Mouse (Mus musculus) embryonic facial prominence, embryonic 11.5 days (tissue): ENCODE data around the gene Hspa1b. TPM values are rescaled to one million over a fixed set of nuclear protein-coding genes. Genes with fewer than 3 reads are reported as not detected.
"Not testable (repeated sequence)": the region's sequence is repeated elsewhere in the genome, so short reads cannot be mapped to it uniquely, and the experiment has no call there.

Source experiments
- ATAC-seq: fragments of 200-750 bp; cut with Nextera tagmentation; replicated peaks from 2 replicates; pipeline ENCODE4 v1.8.0; 2017; ENCODE audit warnings: low read depth; ENCODE audit not compliant: insufficient number of reproducible peaks, low FRiP score, low TSS enrichment
- DNase-seq: peaks from one replicate; pipeline ENCODE4 v3.0.0-alpha.2; 2015; ENCODE audit warnings: low spot score
- H3K27ac ChIP-seq: fragments of 300-500 bp; sonication (generic); replicated peaks from 2 replicates; pipeline ENCODE4 v1.5.1; 2014; ENCODE audit warnings: mild to moderate bottlenecking, low read depth, low read length, control low read depth
- H3K27me3 ChIP-seq: fragments of 300-500 bp; sonication (generic); 2 replicates; pipeline ENCODE4 v1.6.1; 2014; ENCODE audit warnings: mild to moderate bottlenecking, low read length, moderate library complexity, mixed read lengths; ENCODE audit not compliant: control insufficient read depth, insufficient read depth
- H3K36me3 ChIP-seq: fragments of 300-500 bp; sonication (generic); replicated peaks from 2 replicates; pipeline ENCODE4 v1.6.1; 2014; ENCODE audit warnings: low read depth, mild to moderate bottlenecking, low read length, moderate library complexity, mixed read lengths; ENCODE audit not compliant: control insufficient read depth, insufficient read depth
- H3K4me1 ChIP-seq: fragments of 300-500 bp; sonication (generic); 2 replicates; pipeline ENCODE4 v1.6.1; 2014; ENCODE audit warnings: low read length, mixed read lengths; ENCODE audit not compliant: control insufficient read depth, insufficient read depth
- H3K4me2 ChIP-seq: fragments of 300-500 bp; sonication (generic); 2 replicates; pipeline ENCODE4 v1.6.1; 2014; ENCODE audit warnings: low read depth, mild to moderate bottlenecking, control low read depth, low read length, moderate library complexity
- H3K4me3 ChIP-seq: fragments of 300-500 bp; sonication (generic); 2 replicates; pipeline ENCODE4 v1.5.1; 2014; ENCODE audit warnings: low read depth, low read length, control low read depth
- H3K9ac ChIP-seq: fragments of 300-500 bp; sonication (generic); replicated peaks from 2 replicates; pipeline ENCODE4 v1.6.1; 2014; ENCODE audit warnings: mild to moderate bottlenecking, control low read depth, low read length
- H3K9me3 ChIP-seq: fragments of 300-500 bp; sonication (generic); replicated peaks from 2 replicates; pipeline ENCODE4 v1.6.1; 2016; ENCODE audit warnings: mild to moderate bottlenecking, low read length, inconsistent platforms, mixed read lengths; ENCODE audit not compliant: control insufficient read depth
- WGBS: fragments of 180-500 bp; shearing (Covaris S2); extraction: QIAGEN DNeasy Blood & Tissue Kit; methylation state at CpG from one replicate; pipeline ENCODE4 v1.1.7; 2014; 5-methylcytosine and 5-hydroxymethylcytosine counted together
- polyA plus RNA-seq: library from polyadenylated mRNA; unstranded; fragments of >200 nt; fragmentation: Nextera tagmentation; extraction: Ambion mirVana; gene quantifications from 2 replicates; pipeline ENCODE4 v1.2.1, GENCODE M21; 2014

The Hspa1b gene
- polyA plus RNA-seq, 1 experiment from 2014 or later: 0.21 TPM

DNA sequence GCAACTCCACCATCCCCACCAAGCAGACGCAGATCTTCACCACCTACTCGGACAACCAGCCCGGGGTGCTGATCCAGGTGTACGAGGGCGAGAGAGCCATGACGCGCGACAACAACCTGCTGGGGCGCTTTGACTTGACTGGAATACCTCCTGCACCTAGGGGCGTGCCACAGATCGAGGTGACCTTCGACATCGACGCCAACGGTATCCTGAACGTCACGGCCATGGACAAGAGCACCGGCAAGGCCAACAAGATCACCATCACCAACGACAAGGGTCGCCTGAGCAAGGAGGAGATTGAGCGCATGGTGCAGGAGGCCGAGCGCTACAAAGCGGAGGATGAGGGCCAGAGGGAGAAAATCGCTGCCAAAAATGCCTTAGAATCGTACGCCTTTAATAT lies 19.2 kb upstream of the Hspa1b start:
- H3K9me3 ChIP-seq: no peaks in the 10 kb centered on the region
- H3K27ac ChIP-seq: no peak overlapping the region
- no peak overlapping the region for H3K4me2 ChIP-seq
- ATAC-seq (no peak), DNase-seq (no peak)
- 87% methylated on average over 27 of the region's 27 CpGs for WGBS
- no peak overlapping the region for H3K4me3 ChIP-seq
- no peaks in the 10 kb centered on the region for H3K27me3 ChIP-seq
- H3K9ac ChIP-seq: no peak overlapping the region
- H3K36me3 ChIP-seq: no peaks in the 10 kb centered on the region
- H3K4me1 ChIP-seq: 0 out of 2 replicates have a peak, but pooled peaks cover 3% of the 10 kb centered on the region

DNA sequence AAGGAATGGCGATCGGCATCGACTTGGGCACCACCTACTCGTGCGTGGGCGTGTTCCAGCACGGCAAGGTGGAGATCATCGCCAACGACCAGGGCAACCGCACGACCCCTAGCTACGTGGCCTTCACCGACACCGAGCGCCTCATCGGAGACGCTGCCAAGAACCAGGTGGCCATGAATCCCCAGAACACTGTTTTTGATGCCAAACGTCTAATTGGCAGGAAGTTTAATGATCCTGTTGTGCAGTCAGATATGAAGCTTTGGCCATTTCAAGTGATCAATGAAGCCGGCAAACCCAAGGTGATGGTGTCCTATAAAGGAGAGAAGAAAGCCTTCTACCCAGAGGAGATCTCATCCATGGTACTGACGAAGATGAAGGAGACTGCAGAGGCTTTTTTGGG lies 18.0 kb upstream of the Hspa1b start:
- Histone ChIP-seq H3K4me3 (no peak overlapping the region), H3K27ac (no peak overlapping the region), H3K4me2 (no peak overlapping the region), H3K36me3 (no peaks in the 10 kb centered on the region), H3K9me3 (no peaks in the 10 kb centered on the region), H3K27me3 (no peaks in the 10 kb centered on the region), H3K9ac (no peak overlapping the region), H3K4me1 (peaks cover 5% of the 10 kb centered on the region; the same call in 1 of the 2 replicates)
- 95% methylated on average over 20 of the region's 20 CpGs for WGBS
- ATAC-seq (no peak), DNase-seq (no peak)

DNA sequence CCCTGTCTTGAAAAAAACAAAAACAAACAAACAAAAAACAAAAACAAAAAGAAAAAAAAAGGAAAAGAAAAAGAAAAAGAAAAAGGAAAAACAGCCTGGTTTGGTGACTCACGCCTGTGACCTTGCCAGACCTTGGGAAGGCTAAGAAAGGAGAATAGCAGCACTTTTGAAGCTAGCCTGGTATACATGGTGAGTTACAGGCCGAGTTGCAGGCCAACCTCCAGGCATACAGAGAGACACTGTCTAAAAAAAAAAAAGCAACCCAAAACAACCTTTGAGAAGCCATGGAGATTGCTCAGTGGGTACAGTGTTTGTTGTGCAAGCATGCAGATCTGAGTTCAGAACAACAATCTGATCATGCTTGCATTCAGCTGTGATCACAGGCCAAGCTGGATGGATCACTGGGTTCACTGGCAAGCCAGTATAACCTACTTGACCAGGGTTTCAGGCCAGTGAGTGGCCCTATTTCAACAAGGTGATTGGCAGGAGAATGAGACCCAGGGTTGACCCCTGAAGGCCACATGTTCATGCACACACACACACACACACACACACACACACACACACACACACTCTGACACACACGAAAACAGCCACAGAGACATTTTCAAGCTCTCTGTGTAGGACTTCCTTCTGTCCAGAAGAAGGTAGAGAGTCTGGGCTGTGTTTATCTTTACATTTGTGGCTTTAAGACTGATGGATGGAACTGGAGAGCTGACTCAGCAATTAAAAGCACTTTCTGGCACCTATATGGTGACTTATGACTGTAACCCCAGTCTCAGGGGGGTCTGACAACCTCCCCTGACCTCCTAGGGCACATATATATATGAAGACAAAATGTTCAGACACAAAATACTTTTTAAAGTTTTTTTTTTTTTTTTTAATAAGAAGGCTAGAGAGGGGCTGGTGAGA lies 16.8 kb upstream of the Hspa1b start:
- no peaks in the 10 kb centered on the region for H3K36me3 ChIP-seq
- no peak overlapping the region for H3K4me3 ChIP-seq
- H3K9ac ChIP-seq: no peak overlapping the region
- H3K27ac ChIP-seq: no peak overlapping the region
- ATAC-seq (no peak), DNase-seq (no peak)
- H3K27me3 ChIP-seq: no peaks in the 10 kb centered on the region
- H3K4me1 ChIP-seq: peaks cover 3% of the 10 kb centered on the region; the same call in 1 of the 2 replicates
- WGBS: 68% methylated on average over 3 of the region's 3 CpGs
- no peak overlapping the region for H3K4me2 ChIP-seq
- H3K9me3 ChIP-seq: no peaks in the 10 kb centered on the region

DNA sequence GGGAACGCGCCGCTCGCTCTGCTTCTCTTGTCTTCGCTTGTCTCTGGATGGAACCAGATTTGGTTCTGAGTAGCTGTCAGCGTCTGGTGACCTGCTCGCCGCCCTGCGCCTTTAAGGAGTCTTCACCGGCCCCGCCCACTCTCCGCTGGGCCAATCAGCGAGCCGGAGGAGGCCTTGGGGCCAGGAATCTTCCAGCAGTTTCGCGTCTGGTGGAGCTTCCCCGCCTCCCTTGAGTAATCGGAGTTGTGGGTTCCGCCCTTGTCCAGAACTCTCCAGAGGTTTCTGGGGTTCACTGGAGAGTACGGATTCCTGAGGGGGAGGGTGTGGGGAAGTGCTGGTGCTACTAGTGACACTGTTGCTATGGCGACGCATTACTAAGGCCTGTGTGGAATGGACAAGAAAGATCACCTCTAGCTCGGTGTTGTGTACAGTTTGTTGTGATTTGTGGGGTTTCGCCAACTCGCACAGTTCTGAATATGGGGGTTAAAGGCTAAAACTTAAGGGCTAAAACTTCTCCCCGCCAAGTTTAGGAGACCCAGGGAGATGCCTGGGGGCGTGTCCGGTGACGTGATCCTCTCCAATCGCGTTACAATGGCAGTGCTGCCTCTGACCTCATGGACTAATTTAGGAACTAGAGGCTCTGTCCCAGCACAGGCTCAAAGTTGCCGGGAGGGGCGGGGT lies 13.2 kb upstream of the Hspa1b start, which contains the start of the genes Hspa1a and Hspa1l:
Hspa1a (minus strand) TSS at position 88 of the 681 bp plus-strand sequence.
Hspa1l (plus strand) TSS at position 635 of the 681 bp plus-strand sequence.
- not testable (repeated sequence) for H3K36me3 ChIP-seq, H3K9me3 ChIP-seq, H3K4me1 ChIP-seq, H3K27ac ChIP-seq
- Histone ChIP-seq H3K9ac (peak within 1 kb of the TSS; percentile 41), H3K4me3 (peak within 1 kb of the TSS; percentile 39), H3K4me2 (peak within 1 kb of the TSS; percentile 76), H3K27me3 (peaks cover 18% of the 10 kb centered on the region)
- DNase-seq (peak; percentile 78), ATAC-seq (peak; percentile 88)
- WGBS: under 1% methylated on average over 31 of the region's 33 CpGs

- peak; percentile 27 for ATAC-seq
- H3K4me3 ChIP-seq: peak overlapping the region; percentile 39
- peak overlapping the region; percentile 41 for H3K4me2 ChIP-seq
- WGBS: 1% methylated on average over 21 of the region's 43 CpGs
- H3K36me3 ChIP-seq, H3K27ac ChIP-seq, H3K9me3 ChIP-seq, DNase-seq, H3K4me1 ChIP-seq, H3K9ac ChIP-seq: not testable (repeated sequence)
- peaks cover 18% of the 10 kb centered on the region for H3K27me3 ChIP-seq
Observed at GRCm38 (mm10) chr17:34971694-34972068, 12.6 kb upstream of the Hspa1b start.

DNA sequence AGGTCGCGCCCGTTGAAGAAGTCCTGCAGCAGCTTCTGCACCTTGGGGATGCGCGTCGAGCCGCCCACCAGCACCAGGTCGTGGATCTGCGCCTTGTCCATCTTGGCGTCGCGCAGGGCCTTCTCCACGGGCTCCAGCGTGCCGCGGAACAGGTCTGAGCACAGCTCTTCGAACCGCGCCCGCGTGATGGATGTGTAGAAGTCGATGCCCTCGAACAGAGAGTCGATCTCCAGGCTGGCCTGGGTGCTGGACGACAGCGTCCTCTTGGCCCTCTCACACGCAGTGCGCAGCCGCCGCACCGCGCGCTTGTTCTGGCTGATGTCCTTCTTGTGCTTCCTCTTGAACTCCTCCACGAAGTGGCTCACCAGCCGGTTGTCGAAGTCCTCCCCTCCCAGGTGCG lies 11.8 kb upstream of the Hspa1b start:
- DNase-seq, H3K27ac ChIP-seq, H3K9me3 ChIP-seq, H3K36me3 ChIP-seq, ATAC-seq, H3K4me2 ChIP-seq, H3K9ac ChIP-seq, H3K4me1 ChIP-seq, H3K4me3 ChIP-seq: not testable (repeated sequence)
- WGBS: 47% methylated on average over 23 of the region's 37 CpGs
- peaks cover 18% of the 10 kb centered on the region for H3K27me3 ChIP-seq

DNA sequence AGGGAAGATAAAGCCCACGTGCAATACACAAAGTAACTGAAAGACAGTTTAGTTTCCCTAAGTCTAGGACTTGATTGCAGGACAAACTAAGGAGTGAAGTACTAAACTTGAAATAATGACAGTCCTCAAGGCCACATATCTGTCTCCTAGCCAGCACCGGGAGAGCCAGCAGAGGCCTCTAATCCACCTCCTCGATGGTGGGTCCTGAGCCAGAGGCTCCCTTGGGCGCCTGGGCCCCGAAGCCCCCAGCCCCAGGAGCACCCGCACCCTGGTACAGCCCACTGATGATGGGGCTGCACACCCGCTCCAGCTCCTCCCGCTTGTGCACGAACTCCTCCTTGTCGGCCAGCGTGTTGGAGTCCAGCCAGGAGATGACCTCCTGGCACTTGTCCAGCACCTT lies 10.8 kb upstream of the Hspa1b start, which contains the start of gene Gm20481:
Gm20481 (plus strand) TSS at position 91 of the 400 bp plus-strand sequence.
- ATAC-seq, H3K4me3 ChIP-seq, H3K9ac ChIP-seq, H3K9me3 ChIP-seq, H3K4me1 ChIP-seq, DNase-seq, H3K36me3 ChIP-seq, H3K27ac ChIP-seq, H3K4me2 ChIP-seq: not testable (repeated sequence)
- H3K27me3 ChIP-seq: peaks cover 18% of the 10 kb centered on the region
- WGBS: 62% methylated on average over 6 of the region's 11 CpGs

DNA sequence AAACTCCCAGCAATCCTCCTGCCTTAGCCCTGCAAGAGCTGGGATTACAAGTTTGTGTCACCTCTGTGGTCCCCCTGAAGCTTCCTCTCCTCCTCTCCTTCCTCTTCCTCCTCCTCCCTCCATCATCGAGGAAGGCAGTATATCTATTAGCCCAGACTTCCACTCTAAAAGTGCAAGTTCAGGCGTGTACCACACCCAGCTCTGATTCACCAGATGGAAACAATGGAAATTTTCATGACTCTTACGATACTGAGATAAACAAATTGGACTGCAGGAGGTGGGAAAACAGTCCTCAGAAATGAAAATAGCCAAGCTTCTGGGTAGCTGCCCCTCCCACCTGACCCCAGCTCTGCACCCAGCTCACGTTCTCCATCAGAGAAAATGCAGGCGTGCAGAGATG lies 6.6 kb upstream of the Hspa1b start:
- peaks cover 18% of the 10 kb centered on the region for H3K27me3 ChIP-seq
- no peak overlapping the region for H3K27ac ChIP-seq
- H3K4me2 ChIP-seq: no peak overlapping the region
- ATAC-seq: no peak
- no peak for DNase-seq
- H3K9me3 ChIP-seq: no peaks in the 10 kb centered on the region
- 71% methylated on average over 5 of the region's 5 CpGs for WGBS
- H3K4me1 ChIP-seq: no peaks in the 10 kb centered on the region
- no peak overlapping the region for H3K9ac ChIP-seq
- H3K4me3 ChIP-seq: no peak overlapping the region
- no peaks in the 10 kb centered on the region for H3K36me3 ChIP-seq
